ENCODE assay signal across 8 mouse cellular contexts in the genomic region with DNA sequence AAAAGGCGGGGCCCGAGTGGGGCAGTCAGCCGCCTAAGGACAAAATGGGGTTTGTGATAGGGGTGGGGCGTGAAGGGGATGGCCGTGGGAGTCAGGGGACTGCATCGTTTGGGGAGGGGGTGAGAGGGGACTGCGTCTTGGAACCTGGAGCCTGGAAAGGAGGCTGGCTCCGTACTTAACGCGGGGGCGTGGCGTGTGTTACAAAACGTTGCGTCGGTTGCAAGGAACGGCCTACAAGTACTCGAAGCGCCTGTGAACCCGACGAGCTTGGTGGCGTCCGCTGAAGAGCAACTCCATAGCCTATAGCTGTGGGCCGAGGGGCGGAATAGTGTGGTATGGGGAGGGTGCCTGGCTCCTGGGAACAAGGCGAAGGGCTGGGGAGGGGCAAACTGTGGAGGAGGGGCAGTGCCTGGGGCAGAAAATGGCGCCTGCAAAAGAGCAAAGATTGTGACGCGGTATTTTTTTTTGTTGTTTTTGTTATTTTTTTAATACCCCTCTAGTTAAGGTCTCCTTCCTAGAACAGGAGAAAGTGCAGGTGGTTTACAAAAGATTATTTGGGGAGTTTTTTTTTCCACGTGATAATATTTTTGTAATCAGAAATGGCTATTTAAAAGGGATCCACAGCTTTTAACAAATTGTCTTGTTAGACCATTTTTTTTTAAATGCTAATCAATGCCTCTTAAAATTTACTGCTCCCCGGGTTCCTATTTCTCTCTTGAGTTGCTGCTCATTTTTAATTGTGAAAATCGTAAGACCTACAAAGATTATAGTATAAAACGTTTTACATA. TPM values are rescaled to one million over a fixed set of nuclear protein-coding genes. Genes with fewer than 3 reads are reported as not detected.
A peak's percentile ranks its signal among the peaks of the same experiment; 100 is the strongest.
DNase-seq lines count a peak whose midpoint lies in the region; ATAC-seq and TF ChIP-seq lines count a peak whose summit lies in the region.

No protein-coding gene starts in this region.

- no peak; the same call in 1 of the 2 replicates for TF ChIP-seq EP300 in heart, postnatal 0 days (IDR thresholded peaks at IDR 0.05; ENCODE audit: low read depth)

- ATAC-seq in cerebellum, adult (ENCODE audit: insufficient number of reproducible peaks, low FRiP score, low TSS enrichment) = peak; percentile 98
- ATAC-seq in forebrain, embryonic 13.5 days = peak; percentile 94
- ATAC-seq in heart, postnatal 0 days (ENCODE audit: insufficient read depth, low read depth) = peak; percentile 99
- peak; percentile 99 for ATAC-seq in liver, embryonic 16.5 days (ENCODE audit: low read depth)
- ATAC-seq in neural tube, embryonic 12.5 days (ENCODE audit: low FRiP score, low read depth) = peak; percentile 92

- H3K9me3 ChIP-seq in ES-E14 (ENCODE audit: control insufficient read depth, insufficient read depth, low read depth, low read length) = no peaks in the 10 kb centered on the region
- H3K9me3 ChIP-seq in forebrain, embryonic 13.5 days (replicated peaks) = no peaks in the 10 kb centered on the region
- H3K9me3 ChIP-seq in heart, postnatal 0 days (replicated peaks; ENCODE audit: control insufficient read depth, low read length) = no peaks in the 10 kb centered on the region
- H3K9me3 ChIP-seq in liver, embryonic 16.5 days (replicated peaks; ENCODE audit: control insufficient read depth, low read length) = no peaks in the 10 kb centered on the region
- H3K9me3 ChIP-seq in neural tube, embryonic 12.5 days = no peaks in the 10 kb centered on the region

- no peak for TF ChIP-seq CTCF in heart, postnatal 0 days (IDR thresholded peaks at IDR 0.05; ENCODE audit: low read depth)

- peak overlapping the region; percentile 91 for H3K27ac ChIP-seq in ES-E14 (ENCODE audit: insufficient read depth, low read depth, low read length, poor library complexity, severe bottlenecking)
- peak overlapping the region; percentile 93 for H3K27ac ChIP-seq in forebrain, embryonic 13.5 days
- H3K27ac ChIP-seq in heart, postnatal 0 days (ENCODE audit: low read depth) = peak overlapping the region; percentile 90
- H3K27ac ChIP-seq in liver, embryonic 16.5 days (ENCODE audit: low read length) = peak overlapping the region; percentile 83
- H3K27ac ChIP-seq in neural tube, embryonic 12.5 days = peak overlapping the region; percentile 83

- peak; percentile 79 for DNase-seq in ES-E14 (ENCODE audit: low read depth, low spot score)
- peak; percentile 85 for DNase-seq in heart, postnatal 0 days (ENCODE audit: low spot score)
- DNase-seq in kidney, postnatal 4 days = peak; percentile 82 to 88
- peak; percentile 80 for DNase-seq in testis, postnatal 10 days (ENCODE audit: low spot score)

- peak overlapping the region; percentile 75 to 92 for H3K4me3 ChIP-seq in ES-E14 (ENCODE audit: insufficient read depth in 1 of 2, low read depth in 1 of 2, low read length in 2 of 2, poor library complexity in 1 of 2, severe bottlenecking in 1 of 2)
- H3K4me3 ChIP-seq in forebrain, embryonic 13.5 days = peak overlapping the region; percentile 62
- peak overlapping the region; percentile 59 for H3K4me3 ChIP-seq in heart, postnatal 0 days (ENCODE audit: low read depth, low read length)
- H3K4me3 ChIP-seq in liver, embryonic 16.5 days (ENCODE audit: low read depth, low read length) = peak overlapping the region; percentile 71
- peak overlapping the region; percentile 54 for H3K4me3 ChIP-seq in neural tube, embryonic 12.5 days

- no peaks in the 10 kb centered on the region for H3K27me3 ChIP-seq in forebrain, embryonic 13.5 days
- H3K27me3 ChIP-seq in heart, postnatal 0 days (ENCODE audit: control insufficient read depth, insufficient read depth, low read length) = no peaks in the 10 kb centered on the region
- no peaks in the 10 kb centered on the region for H3K27me3 ChIP-seq in liver, embryonic 16.5 days (ENCODE audit: control insufficient read depth, insufficient read depth, low read depth, low read length)
- no peaks in the 10 kb centered on the region for H3K27me3 ChIP-seq in neural tube, embryonic 12.5 days (replicated peaks)

- H3K4me1 ChIP-seq in ES-E14 (ENCODE audit: control insufficient read depth in 2 of 2, insufficient read depth in 2 of 2, low read length in 2 of 2, poor library complexity in 1 of 2) = no peaks in the 10 kb centered on the region
- H3K4me1 ChIP-seq in forebrain, embryonic 13.5 days = no peaks in the 10 kb centered on the region
- no peaks in the 10 kb centered on the region for H3K4me1 ChIP-seq in heart, postnatal 0 days (ENCODE audit: control insufficient read depth, insufficient read depth)
- peaks cover 4% of the 10 kb centered on the region; the same call in 1 of the 2 replicates for H3K4me1 ChIP-seq in liver, embryonic 16.5 days (ENCODE audit: control insufficient read depth, low read depth, low read length)
- no peaks in the 10 kb centered on the region for H3K4me1 ChIP-seq in neural tube, embryonic 12.5 days

- in situ Hi-C loops in ES-E14 (cut with MboI; ENCODE audit: low sequenced_read_pairs in 2 of 2, unreplicated experiment in 2 of 2) = no loop called here

- 19% methylated on average over 32 of the region's 32 CpGs for WGBS in forebrain, embryonic 13.5 days
- WGBS in heart, postnatal 0 days = 11% methylated on average over 32 of the region's 32 CpGs
- 11% methylated on average over 32 of the region's 32 CpGs for WGBS in liver, embryonic 16.5 days (ENCODE audit: insufficient replicate concordance)
- WGBS in neural tube, embryonic 12.5 days = 18% methylated on average over 32 of the region's 32 CpGs

- H3K4me2 ChIP-seq in forebrain, embryonic 13.5 days = peak overlapping the region; percentile 52
- peak overlapping the region; percentile 72 for H3K4me2 ChIP-seq in heart, postnatal 0 days (ENCODE audit: low read depth, low read length)
- peak overlapping the region; percentile 80 for H3K4me2 ChIP-seq in liver, embryonic 16.5 days (ENCODE audit: low read depth, low read length)
- H3K4me2 ChIP-seq in neural tube, embryonic 12.5 days (replicated peaks) = peak overlapping the region; percentile 51

- no peaks in the 10 kb centered on the region for H3K36me3 ChIP-seq in ES-E14 (ENCODE audit: control insufficient read depth, insufficient read depth, low read length, poor library complexity, severe bottlenecking)
- peaks cover 3% of the 10 kb centered on the region; the same call in 1 of the 2 replicates for H3K36me3 ChIP-seq in forebrain, embryonic 13.5 days (ENCODE audit: poor library complexity, severe bottlenecking)
- H3K36me3 ChIP-seq in heart, postnatal 0 days (replicated peaks; ENCODE audit: control insufficient read depth, insufficient read depth, low read length) = peaks cover 2% of the 10 kb centered on the region; the same call in 1 of the 2 replicates
- H3K36me3 ChIP-seq in liver, embryonic 16.5 days (ENCODE audit: control insufficient read depth, insufficient read depth) = no peaks in the 10 kb centered on the region
- H3K36me3 ChIP-seq in neural tube, embryonic 12.5 days = peaks cover under 1% of the 10 kb centered on the region; the same call in 1 of the 2 replicates

- H3K9ac ChIP-seq in ES-E14 (ENCODE audit: insufficient read depth, low read depth, low read length, poor library complexity, severe bottlenecking) = peak overlapping the region; percentile 89
- H3K9ac ChIP-seq in forebrain, embryonic 13.5 days = peak overlapping the region; percentile 72
- H3K9ac ChIP-seq in heart, postnatal 0 days (replicated peaks; ENCODE audit: low read depth, low read length) = peak overlapping the region; percentile 64
- H3K9ac ChIP-seq in liver, embryonic 16.5 days (ENCODE audit: low read depth, low read length) = peak overlapping the region; percentile 69
- peak overlapping the region; percentile 57 for H3K9ac ChIP-seq in neural tube, embryonic 12.5 days

TF ChIP-seq in ES-E14, 5 proteins besides CTCF, POLR2A, EP300 and RAD21:
- TF ChIP-seq MAFK (IDR thresholded peaks at IDR 0.05; ENCODE audit: insufficient read depth, low read depth, low read length) = no peak
- no peak for TF ChIP-seq ZNF384 (IDR thresholded peaks at IDR 0.05; ENCODE audit: low read depth, low read length)
- no peak for TF ChIP-seq HCFC1 (IDR thresholded peaks at IDR 0.05; ENCODE audit: borderline replicate concordance, insufficient read depth, low read length)
- TF ChIP-seq ZC3H11A (IDR thresholded peaks at IDR 0.05; ENCODE audit: borderline replicate concordance, low read depth, low read length) = no peak
- TF ChIP-seq CHD2 (IDR thresholded peaks at IDR 0.05; ENCODE audit: low read depth, low read length) = no peak
TF ChIP-seq in ES-E14: peak in this region for 0.

RNA-seq across cellular contexts. Expression of a gene that starts 0.8 kb away (rescaled TPM):
- total RNA-seq in ES-E14 (2012; rRNA removed) = 16.8 and 43.4 TPM in 2 replicates
- polyA plus RNA-seq in forebrain, embryonic 13.5 days (2015; fragmentation: Nextera tagmentation; extraction: Ambion mirVana) = 69.6 and 76.4 TPM in 2 replicates
- total RNA-seq in heart, postnatal 0 days (2014; rRNA removed; ENCODE audit: low replicate concordance) = 20.8 and 28.8 TPM in 2 replicates
- polyA plus RNA-seq in heart, postnatal 0 days (2015; fragmentation: Nextera tagmentation; extraction: Ambion mirVana) = 10.2 and 11.4 TPM in 2 replicates
- 5.9 and 6.7 TPM in 2 replicates for polyA plus RNA-seq in liver, embryonic 16.5 days (2015; fragmentation: Nextera tagmentation; extraction: Ambion mirVana)
- 81.8 and 90.1 TPM in 2 replicates for polyA plus RNA-seq in neural tube, embryonic 12.5 days (2016; fragmentation: Nextera tagmentation; extraction: Ambion mirVana)

RNA-seq across cellular contexts. Expression of a gene that starts 16.7 kb away (rescaled TPM):
- total RNA-seq in ES-E14 (2012; rRNA removed) = 47.5 and 53.4 TPM in 2 replicates
- polyA plus RNA-seq in forebrain, embryonic 13.5 days (2015; fragmentation: Nextera tagmentation; extraction: Ambion mirVana) = 101 and 106 TPM in 2 replicates
- 154 and 171 TPM in 2 replicates for total RNA-seq in heart, postnatal 0 days (2014; rRNA removed; ENCODE audit: low replicate concordance)
- 83.1 and 83.4 TPM in 2 replicates for polyA plus RNA-seq in heart, postnatal 0 days (2015; fragmentation: Nextera tagmentation; extraction: Ambion mirVana)
- 25.1 and 29.1 TPM in 2 replicates for polyA plus RNA-seq in liver, embryonic 16.5 days (2015; fragmentation: Nextera tagmentation; extraction: Ambion mirVana)
- 160 and 180 TPM in 2 replicates for polyA plus RNA-seq in neural tube, embryonic 12.5 days (2016; fragmentation: Nextera tagmentation; extraction: Ambion mirVana)

RNA-seq across cellular contexts. Expression of a gene that starts 46.4 kb away (rescaled TPM):
- 149 and 178 TPM in 2 replicates for total RNA-seq in ES-E14 (2012; rRNA removed)
- 334 and 366 TPM in 2 replicates for polyA plus RNA-seq in forebrain, embryonic 13.5 days (2015; fragmentation: Nextera tagmentation; extraction: Ambion mirVana)
- 258 and 314 TPM in 2 replicates for total RNA-seq in heart, postnatal 0 days (2014; rRNA removed; ENCODE audit: low replicate concordance)
- polyA plus RNA-seq in heart, postnatal 0 days (2015; fragmentation: Nextera tagmentation; extraction: Ambion mirVana) = 100 and 105 TPM in 2 replicates
- polyA plus RNA-seq in liver, embryonic 16.5 days (2015; fragmentation: Nextera tagmentation; extraction: Ambion mirVana) = 95.5 and 99.1 TPM in 2 replicates
- 380 and 406 TPM in 2 replicates for polyA plus RNA-seq in neural tube, embryonic 12.5 days (2016; fragmentation: Nextera tagmentation; extraction: Ambion mirVana)

Comparison
In these comparisons a context has a peak if more than half of its experiments do, and no peak if none do; other contexts are left out.
1. Peak in every context shown above with its lines: DNase-seq, ATAC-seq, H3K4me3 ChIP-seq and H3K27ac ChIP-seq.